Mouse (Mus musculus) limb, embryonic 12.5 days (tissue): ENCODE measurements around the gene Esp18. TPM values are rescaled to one million over a fixed set of nuclear protein-coding genes. Genes with fewer than 3 reads are reported as not detected.

Experiments used
- ATAC-seq: fragments of 200-750 bp; cut with Nextera tagmentation; 2 replicates; pipeline ENCODE4 v1.8.0; 2017; ENCODE audit warnings: low read depth, moderate TSS enrichment; ENCODE audit not compliant: insufficient number of reproducible peaks, insufficient read depth, low FRiP score, low TSS enrichment
- H3K27ac ChIP-seq: fragments of 300-500 bp; sonication (generic); 2 replicates; pipeline ENCODE4 v1.5.1; 2016; ENCODE audit warnings: mild to moderate bottlenecking, moderate library complexity
- H3K27me3 ChIP-seq: fragments of 300-500 bp; sonication (generic); 2 replicates; pipeline ENCODE4 v1.6.1; 2016; ENCODE audit warnings: mild to moderate bottlenecking, moderate library complexity
- H3K36me3 ChIP-seq: fragments of 300-500 bp; sonication (generic); 2 replicates; pipeline ENCODE4 v1.6.1; 2016; ENCODE audit warnings: mild to moderate bottlenecking, moderate library complexity
- H3K4me1 ChIP-seq: fragments of 300-500 bp; sonication (generic); replicated peaks from 2 replicates; pipeline ENCODE4 v1.6.1; 2016
- H3K4me2 ChIP-seq: fragments of 300-500 bp; sonication (generic); 2 replicates; pipeline ENCODE4 v1.6.1; 2016; ENCODE audit warnings: mild to moderate bottlenecking, moderate library complexity
- H3K4me3 ChIP-seq: fragments of 300-500 bp; sonication (generic); replicated peaks from 2 replicates; pipeline ENCODE4 v1.5.1; 2016; ENCODE audit warnings: mild to moderate bottlenecking
- H3K9ac ChIP-seq: fragments of 300-500 bp; sonication (generic); replicated peaks from 2 replicates; pipeline ENCODE4 v1.6.1; 2016; ENCODE audit warnings: mild to moderate bottlenecking, moderate library complexity
- H3K9me3 ChIP-seq: fragments of 300-500 bp; sonication (generic); 2 replicates; pipeline ENCODE4 v1.6.1; 2016; ENCODE audit warnings: mild to moderate bottlenecking, moderate library complexity
- WGBS: fragments of 180-500 bp; shearing (Covaris S2); methylation state at CpG from one replicate; pipeline ENCODE4 v1.1.7; 2016; 5-methylcytosine and 5-hydroxymethylcytosine counted together
- microRNA-seq: library from miRNA; unstranded; fragments of <30 nt; microRNA quantifications from one replicate; pipeline ENCODE4, GENCODE M21; 2017
- polyA plus RNA-seq: library from polyadenylated mRNA; unstranded; fragments of >200 nt; fragmentation: Nextera tagmentation; extraction: Ambion mirVana; gene quantifications from 2 replicates; pipeline ENCODE4 v1.2.1, GENCODE M21; 2016

The Esp18 gene
- polyA plus RNA-seq: not detected in 2 replicates

- Histone ChIP-seq H3K27me3 (no peaks in the 10 kb centered on the region), H3K4me2 (no peak within 1 kb of the TSS), H3K4me3 (no peak within 1 kb of the TSS), H3K9me3 (peaks cover 6% of the 10 kb centered on the region; the same call in 1 of the 2 replicates), H3K9ac (no peak within 1 kb of the TSS), H3K36me3 (no peaks in the 10 kb centered on the region), H3K27ac (no peak within 1 kb of the TSS), H3K4me1 (no peaks in the 10 kb centered on the region)
- no peak for ATAC-seq
- WGBS: 67% methylated on average over 2 of the region's 2 CpGs
Measured at GRCm38 (mm10) chr17:39406059-39406458, at the start of gene Esp18. TSS of gene Esp18 (plus strand) at chr17:39406359.

GRCm38 (mm10) chr17:39363316-39363715 is 42.8 kb upstream of the Esp18 start:
- no peak overlapping the region for H3K4me3 ChIP-seq
- H3K4me2 ChIP-seq: no peak overlapping the region
- H3K9me3 ChIP-seq: peaks cover 23% of the 10 kb centered on the region
- no peak overlapping the region for H3K9ac ChIP-seq
- 65% methylated on average over 3 of the region's 3 CpGs for WGBS
- no peaks in the 10 kb centered on the region for H3K4me1 ChIP-seq
- H3K27ac ChIP-seq: no peak overlapping the region
- no peaks in the 10 kb centered on the region for H3K36me3 ChIP-seq
- no peaks in the 10 kb centered on the region for H3K27me3 ChIP-seq
- no peak for ATAC-seq

Small RNAs within 50 kb of the gene (microRNA-seq; reads per million reads assigned to microRNA genes)
- not detected for gene Gm26429

Other genes with a start within 250 kb of the Esp18 start
- not detected in 2 replicates for gene Esp16, start 129.8 kb downstream of the Esp18 start, polyA plus RNA-seq
- not detected in 2 replicates for gene Esp15, start 234.6 kb downstream of the Esp18 start, polyA plus RNA-seq